Mouse (Mus musculus): Measurements from ENCODE around the gene Zfp334.

Zfp334 gene

DNA sequence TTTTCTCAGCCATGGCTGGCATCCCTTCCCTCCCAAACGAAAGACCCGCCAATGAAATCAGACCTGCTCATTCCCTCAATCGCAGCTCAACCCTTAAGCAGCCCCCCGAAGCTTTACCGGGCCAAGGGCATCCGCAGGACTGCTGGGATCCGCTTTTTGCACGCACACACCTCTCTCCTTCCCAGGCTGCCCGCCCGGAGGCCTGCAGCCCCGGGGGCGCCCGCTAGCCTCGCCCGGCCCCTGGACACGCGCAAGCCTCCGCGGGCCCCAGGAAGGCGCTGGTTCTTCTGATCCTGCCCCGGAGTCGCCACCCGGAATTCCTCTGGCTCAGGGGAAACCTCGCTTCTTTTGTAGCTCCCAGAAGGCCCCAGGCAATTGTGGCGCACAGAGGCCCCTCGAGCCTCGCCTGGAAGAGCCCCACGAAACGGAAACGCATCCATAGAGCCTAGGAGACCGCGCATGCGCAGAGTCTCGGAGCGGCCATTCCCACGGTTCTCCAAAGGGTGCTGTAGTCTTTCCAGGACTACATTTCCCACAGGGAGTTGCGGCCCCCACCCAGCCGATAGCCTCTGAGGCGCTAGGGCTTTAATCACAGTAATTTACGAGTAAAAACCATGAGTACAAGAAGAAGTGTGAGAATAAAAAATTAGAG lies at the start of gene Zfp334:
TSS of gene Zfp334 (minus strand) at position 416 of the 652 bp plus-strand sequence.
- in situ Hi-C loops (cut with MboI; ENCODE audit: unreplicated experiment in 2 of 2): no loop called here

DNA sequence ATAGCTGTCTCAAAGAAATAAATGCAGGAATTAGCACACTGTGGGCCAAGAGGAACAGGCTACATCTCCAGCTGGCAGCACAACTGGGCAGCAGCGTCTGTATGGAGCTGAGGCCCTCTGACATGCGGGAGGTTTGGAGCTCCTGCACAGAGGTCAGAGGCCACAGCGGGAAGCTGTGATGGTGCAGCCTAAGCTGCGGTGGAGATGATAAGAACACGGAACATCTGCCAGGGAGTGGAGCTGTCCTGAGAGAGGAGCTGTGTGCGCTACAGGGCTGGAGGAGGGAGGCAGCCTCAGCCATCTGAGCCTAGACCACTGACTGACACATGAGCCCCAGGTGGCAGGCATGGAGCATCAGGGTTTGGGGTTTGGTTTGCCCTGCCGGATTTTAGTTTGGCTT lies 40.6 kb upstream of the Zfp334 start:
- in situ Hi-C loops (cut with MboI; ENCODE audit: unreplicated experiment in 2 of 2): no loop called here

- in situ Hi-C loops (cut with MboI; ENCODE audit: unreplicated experiment in 2 of 2): no loop called here
Observed at GRCm38 (mm10) chr2:165420195-165420594, 32.1 kb upstream of the Zfp334 start.

GRCm38 (mm10) chr2:165419670-165420111 lies 31.6 kb upstream of the Zfp334 start:
- in situ Hi-C loops (cut with MboI; ENCODE audit: unreplicated experiment in 2 of 2): no loop called here

- in situ Hi-C loops (cut with MboI; ENCODE audit: unreplicated experiment in 2 of 2): no loop called here
Observed at GRCm38 (mm10) chr2:165418577-165418976, 30.5 kb upstream of the Zfp334 start.

- in situ Hi-C loops (cut with MboI; ENCODE audit: unreplicated experiment in 2 of 2): no loop called here
Observed at GRCm38 (mm10) chr2:165417291-165417690, 29.2 kb upstream of the Zfp334 start.

DNA sequence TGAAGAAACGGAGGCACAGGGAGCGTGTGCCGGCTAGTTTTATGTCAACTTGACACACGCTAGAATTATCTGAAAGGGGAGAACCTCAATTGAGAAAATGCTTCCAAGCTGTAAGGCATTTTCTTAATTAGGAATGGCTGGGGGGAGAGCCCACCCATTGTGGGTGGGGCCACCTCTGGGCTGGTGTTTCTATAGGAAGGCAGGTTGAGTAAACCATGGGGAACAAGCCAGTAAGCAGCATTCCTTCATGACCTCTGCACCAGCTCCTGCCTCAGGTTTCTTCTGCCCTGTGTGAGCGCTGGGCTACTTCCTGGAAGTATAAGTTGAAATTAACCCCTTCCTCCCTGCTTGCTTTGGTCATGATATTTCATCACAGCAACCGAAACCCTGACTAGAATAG lies 27.7 kb upstream of the Zfp334 start:
- in situ Hi-C loops (cut with MboI; ENCODE audit: unreplicated experiment in 2 of 2): no loop called here

DNA sequence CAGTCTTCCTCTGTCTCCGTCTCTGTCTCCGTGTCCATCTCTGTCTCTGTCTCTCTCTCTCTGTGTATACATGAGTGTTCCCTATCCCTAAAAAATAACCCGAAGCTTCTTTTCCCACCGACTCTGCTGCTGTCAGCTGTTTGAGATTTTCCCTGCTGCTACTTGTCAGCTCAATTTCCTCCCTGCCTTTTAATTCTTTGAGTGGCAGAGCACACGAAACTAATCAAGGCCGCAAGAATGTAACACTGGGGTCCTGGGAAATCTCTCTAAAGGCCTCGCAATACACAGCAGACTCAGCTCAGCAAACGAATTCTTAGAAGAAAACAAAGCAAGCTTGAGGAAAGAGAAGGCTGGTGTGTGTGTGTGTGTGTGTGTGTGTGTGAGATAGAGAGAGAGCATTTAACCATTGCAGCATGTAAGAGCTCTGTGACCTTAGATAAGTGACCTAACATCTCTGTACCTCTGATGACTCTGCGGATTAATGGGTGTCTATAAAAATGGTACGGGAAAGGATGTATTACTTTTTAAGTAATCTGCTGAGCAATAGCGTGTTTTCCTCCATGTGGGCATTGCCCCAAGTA lies 27.2 kb upstream of the Zfp334 start:
- in situ Hi-C loops (cut with MboI; ENCODE audit: unreplicated experiment in 2 of 2): no loop called here

DNA sequence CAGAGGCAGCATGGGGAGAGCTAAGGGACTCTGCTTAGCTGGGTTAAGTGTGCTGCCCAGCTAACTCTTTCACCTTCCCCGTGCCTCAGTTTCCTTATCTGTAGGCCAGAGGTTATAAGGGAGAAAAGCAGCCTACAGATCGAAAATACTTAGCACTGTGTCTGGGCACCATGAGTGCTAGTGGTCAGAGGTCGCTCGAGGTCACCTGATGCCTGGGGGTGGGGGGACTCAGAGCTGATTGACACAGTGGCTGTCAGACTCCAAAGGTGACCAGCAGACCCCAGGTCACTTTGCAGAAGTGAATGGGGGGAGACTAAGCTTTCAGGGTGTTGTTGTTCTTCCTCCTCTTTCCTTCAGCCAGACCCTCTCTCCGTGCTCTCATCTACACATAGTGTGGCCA lies 26.3 kb upstream of the Zfp334 start:
- in situ Hi-C loops (cut with MboI; ENCODE audit: unreplicated experiment in 2 of 2): no loop called here

- in situ Hi-C loops (cut with MboI; ENCODE audit: unreplicated experiment in 2 of 2): no loop called here
Observed at GRCm38 (mm10) chr2:165413884-165414283, 25.8 kb upstream of the Zfp334 start.

- in situ Hi-C loops (cut with MboI; ENCODE audit: unreplicated experiment in 2 of 2): loop anchor here in 1 of 2 experiments (5.0 kb wide), 1 partner anchor 330 kb away; no protein-coding TSS in a partner anchor
Observed at GRCm38 (mm10) chr2:165407700-165408301, 19.7 kb upstream of the Zfp334 start.

DNA sequence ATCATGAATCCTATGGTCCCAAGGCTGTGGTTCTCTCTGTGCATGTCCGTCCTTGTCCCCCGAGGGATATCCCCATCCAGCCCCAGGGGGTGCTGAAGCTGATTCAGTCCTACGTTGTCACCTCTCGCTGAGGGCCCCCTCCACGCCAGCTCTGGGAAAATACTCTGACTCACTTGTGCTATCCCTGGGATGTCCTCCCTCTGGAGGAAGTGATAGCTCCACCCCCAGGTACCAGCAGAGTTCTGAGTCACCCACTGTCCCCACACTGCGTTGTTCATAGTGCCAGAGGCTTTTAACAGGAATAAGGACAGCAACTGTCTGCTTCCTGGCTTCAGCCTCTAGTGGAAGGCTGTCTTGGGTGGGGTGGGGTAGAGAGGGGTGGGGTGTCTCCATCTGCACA lies 17.3 kb upstream of the Zfp334 start:
- in situ Hi-C loops (cut with MboI; ENCODE audit: unreplicated experiment in 2 of 2): loop anchor here in 1 of 2 experiments (5.0 kb wide), 1 partner anchor 328 kb away; no protein-coding TSS in a partner anchor

DNA sequence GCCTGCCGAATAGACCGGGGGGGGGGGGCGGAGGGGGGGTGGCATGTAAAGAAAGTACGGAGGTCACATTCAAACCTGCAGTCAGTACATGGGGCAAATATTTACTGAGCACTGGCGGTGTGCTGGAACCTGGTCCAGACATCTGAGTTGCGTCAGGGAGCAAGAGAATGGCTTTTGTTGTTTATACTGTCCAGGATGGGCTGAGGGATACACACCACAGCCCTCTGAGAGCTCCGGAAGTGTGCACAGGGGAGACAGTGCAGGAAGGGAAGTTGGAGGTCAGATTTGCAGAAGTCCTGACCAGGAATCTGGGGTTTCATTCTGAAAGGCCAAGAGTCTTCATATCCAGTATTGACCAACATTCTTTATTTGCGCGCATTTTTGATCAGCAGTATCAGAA lies 16.9 kb upstream of the Zfp334 start:
- in situ Hi-C loops (cut with MboI; ENCODE audit: unreplicated experiment in 2 of 2): loop anchor here in 1 of 2 experiments (5.0 kb wide), 1 partner anchor 328 kb away; no protein-coding TSS in a partner anchor

GRCm38 (mm10) chr2:165398164-165398785 lies 10.2 kb upstream of the Zfp334 start:
- in situ Hi-C loops (cut with MboI; ENCODE audit: unreplicated experiment in 2 of 2): no loop called here

GRCm38 (mm10) chr2:165397502-165398163 lies 9.6 kb upstream of the Zfp334 start:
- in situ Hi-C loops (cut with MboI; ENCODE audit: unreplicated experiment in 2 of 2): no loop called here

- in situ Hi-C loops (cut with MboI; ENCODE audit: unreplicated experiment in 2 of 2): no loop called here
Observed at GRCm38 (mm10) chr2:165396831-165397501, 8.9 kb upstream of the Zfp334 start.

DNA sequence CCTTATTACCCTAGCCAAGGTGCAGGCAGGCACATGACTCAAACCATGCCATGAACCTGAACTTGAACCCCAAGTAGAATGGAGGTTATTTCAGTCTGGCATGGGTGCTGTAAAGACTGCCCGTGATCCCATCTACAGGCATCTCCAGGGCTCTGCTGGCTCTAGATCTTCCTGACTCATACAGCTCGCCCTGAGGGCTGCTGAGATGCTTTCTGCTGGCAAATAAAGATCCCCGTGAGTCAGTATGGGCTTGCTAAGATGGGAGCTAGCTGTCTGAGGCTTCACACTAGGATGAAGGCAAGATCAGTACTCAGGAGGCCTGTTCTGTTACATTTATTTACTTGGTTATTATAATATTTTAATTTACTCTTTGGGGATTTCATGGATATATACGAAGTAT lies 4.1 kb upstream of the Zfp334 start:
- in situ Hi-C loops (cut with MboI; ENCODE audit: unreplicated experiment in 2 of 2): no loop called here

- in situ Hi-C loops (cut with MboI; ENCODE audit: unreplicated experiment in 2 of 2): no loop called here
Observed at GRCm38 (mm10) chr2:165391561-165391960, 3.5 kb upstream of the Zfp334 start.

DNA sequence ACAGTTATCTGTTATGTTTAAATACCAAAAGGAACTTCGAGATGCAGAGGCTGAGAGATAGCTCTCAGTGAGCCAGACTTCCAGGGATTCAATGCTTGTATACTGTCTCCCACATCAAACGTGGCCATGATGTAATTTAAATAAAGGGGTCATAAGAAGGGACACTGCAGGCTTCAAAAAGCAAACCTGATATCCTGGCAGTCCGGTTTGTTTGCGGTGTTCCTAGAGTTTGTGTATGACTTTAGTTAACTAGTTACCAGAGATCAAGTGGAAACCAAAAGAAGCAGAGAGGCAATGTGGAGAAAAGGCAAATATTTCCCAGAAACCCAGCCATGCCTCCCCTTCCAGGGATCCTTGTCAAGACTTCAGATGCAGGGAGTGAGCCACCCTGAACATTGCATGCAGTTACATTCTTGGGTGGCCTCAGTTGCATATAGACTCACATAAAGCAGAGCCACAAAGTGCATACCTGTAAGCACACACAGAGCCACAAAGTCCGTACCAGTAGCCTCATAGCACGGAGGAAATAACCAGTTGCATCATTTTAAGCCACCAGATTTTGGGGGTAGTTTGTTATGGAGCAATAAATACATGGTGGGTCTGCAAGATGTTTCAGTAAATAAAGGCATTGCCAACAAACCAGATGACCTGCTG lies 1.4 kb upstream of the Zfp334 start:
- in situ Hi-C loops (cut with MboI; ENCODE audit: unreplicated experiment in 2 of 2): no loop called here

DNA sequence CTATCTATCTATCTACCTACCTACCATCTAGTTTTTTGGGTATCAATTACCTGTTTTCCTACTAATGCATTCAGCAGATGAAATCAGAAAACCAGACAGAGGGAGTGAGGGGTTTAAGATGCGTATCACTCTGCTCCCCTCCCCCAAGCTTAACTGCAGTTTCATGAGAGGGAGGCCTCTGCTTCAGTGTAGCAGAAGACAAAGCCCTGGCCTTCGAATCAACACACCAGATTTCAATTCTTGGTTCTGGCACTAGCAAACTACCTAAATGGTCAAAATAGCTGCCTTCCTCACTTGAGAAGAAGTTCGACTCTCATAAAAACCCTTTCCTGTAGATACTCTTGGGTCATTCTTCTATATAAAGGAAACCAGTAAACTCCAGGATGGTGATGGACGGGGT lies 689 bp downstream of the Zfp334 start:
- in situ Hi-C loops (cut with MboI; ENCODE audit: unreplicated experiment in 2 of 2): no loop called here

All from v-Abl transformed pro-B cells (cell line).